Mouse (Mus musculus) embryo, embryonic 10 days (tissue): ENCODE measurements around the gene Ints6l.

Experiments
- DNase-seq: peaks from one replicate; pipeline ENCODE4 v3.0.0-alpha.2; 2015; ENCODE audit warnings: low spot score

The Ints6l gene

GRCm38 (mm10) chrX:56454671-56455371 lies at the start of gene Ints6l:
Gene Ints6l (plus strand): TSS chrX:56454857.
- peak; percentile 87 for DNase-seq

- DNase-seq: no peak
These were observed 49.2 kb upstream of the Ints6l start for GRCm38 (mm10) chrX:56405482-56405881.

- no peak for DNase-seq
These were observed 48.5 kb upstream of the Ints6l start for GRCm38 (mm10) chrX:56406128-56406527.

GRCm38 (mm10) chrX:56416277-56416676 lies 38.4 kb upstream of the Ints6l start:
- no peak for DNase-seq

- DNase-seq: no peak
These were observed 37.1 kb upstream of the Ints6l start for GRCm38 (mm10) chrX:56417541-56417940.

GRCm38 (mm10) chrX:56430601-56431000 lies 24.1 kb upstream of the Ints6l start:
- DNase-seq: no peak

- DNase-seq: no peak
These were observed 18.8 kb upstream of the Ints6l start for GRCm38 (mm10) chrX:56435758-56436283.

GRCm38 (mm10) chrX:56446487-56447428 lies 7.9 kb upstream of the Ints6l start:
- DNase-seq: no peak

GRCm38 (mm10) chrX:56447524-56448015 lies 7.1 kb upstream of the Ints6l start, which contains the start of gene Gm2174:
Gene Gm2174 (plus strand): TSS chrX:56447965.
- DNase-seq: no peak

- DNase-seq: peak; percentile 90
These were observed 952 bp downstream of the Ints6l start for GRCm38 (mm10) chrX:56455372-56456246.

- peak; percentile 27 for DNase-seq
These were observed 1.7 kb downstream of the Ints6l start for GRCm38 (mm10) chrX:56456379-56456778.

- DNase-seq: no peak
These were observed 7.6 kb downstream of the Ints6l start for GRCm38 (mm10) chrX:56462020-56462933.

GRCm38 (mm10) chrX:56464906-56465305 lies 10.2 kb downstream of the Ints6l start:
- no peak for DNase-seq

GRCm38 (mm10) chrX:56467688-56468087 lies 13.0 kb downstream of the Ints6l start:
- DNase-seq: peak; percentile 34

GRCm38 (mm10) chrX:56468422-56468821 lies 13.8 kb downstream of the Ints6l start:
- DNase-seq: peak; percentile 17

GRCm38 (mm10) chrX:56474035-56474434 lies 19.4 kb downstream of the Ints6l start:
- no peak for DNase-seq

- DNase-seq: no peak
These were observed 22.9 kb downstream of the Ints6l start for GRCm38 (mm10) chrX:56477553-56477952.

- DNase-seq: no peak
These were observed 27.2 kb downstream of the Ints6l start for GRCm38 (mm10) chrX:56481906-56482305.

- peak; percentile 82 for DNase-seq
These were observed 35.1 kb downstream of the Ints6l start for GRCm38 (mm10) chrX:56489758-56490157.

GRCm38 (mm10) chrX:56497241-56497640 lies 42.6 kb downstream of the Ints6l start:
- DNase-seq: no peak
